ENCODE assay signal across 8 mouse cellular contexts in genomic region chr9:119002267-119002666, GRCm38 (mm10). TPM values are rescaled to one million over a fixed set of nuclear protein-coding genes. Genes with fewer than 3 reads are reported as not detected.
DNase-seq lines count a peak whose midpoint lies in the region; ATAC-seq and TF ChIP-seq lines count a peak whose summit lies in the region.

No protein-coding gene starts in this region.

- TF ChIP-seq EP300 in stomach, postnatal 0 days (optimal IDR thresholded peaks at IDR 0.05): no peak

- peak; percentile 68 for DNase-seq in kidney, adult 2 months
- no peak for DNase-seq in kidney, adult 8-10 months
- DNase-seq in heart, postnatal 25 days (ENCODE audit: low spot score): peak; percentile 32
- no peak for DNase-seq in stomach, postnatal 0 days (ENCODE audit: low spot score)
- no peak for DNase-seq in frontal cortex, adult 2 months (ENCODE audit: extremely low spot score in 1 of 2, low spot score in 1 of 2)
- DNase-seq in spleen, adult 18-20 months: no peak
- no peak for DNase-seq in midbrain, embryonic 10.5 days (ENCODE audit: low spot score)

- H3K4me1 ChIP-seq in kidney, adult 2 months (ENCODE audit: control insufficient read depth, insufficient read depth, low read length): peaks cover 26% of the 10 kb centered on the region
- H3K4me1 ChIP-seq in liver, embryonic 12.5 days: peaks cover 59% of the 10 kb centered on the region
- H3K4me1 ChIP-seq in stomach, postnatal 0 days (replicated peaks; ENCODE audit: control insufficient read depth, insufficient read depth): 0 out of 2 replicates have a peak, but pooled peaks cover 4% of the 10 kb centered on the region
- peaks cover 10% of the 10 kb centered on the region for H3K4me1 ChIP-seq in midbrain, embryonic 10.5 days

- peak overlapping the region; percentile 61 for H3K27ac ChIP-seq in kidney, adult 2 months (ENCODE audit: insufficient read depth, low read depth, low read length)
- peak overlapping the region; percentile 55 for H3K27ac ChIP-seq in liver, embryonic 12.5 days
- peak overlapping the region; percentile 53; the same call in 1 of the 2 replicates for H3K27ac ChIP-seq in stomach, postnatal 0 days (replicated peaks)
- H3K27ac ChIP-seq in midbrain, embryonic 10.5 days (replicated peaks): no peak overlapping the region

- no peak overlapping the region for H3K9ac ChIP-seq in liver, embryonic 12.5 days
- no peak overlapping the region for H3K9ac ChIP-seq in stomach, postnatal 0 days (ENCODE audit: low read length)

- H3K27me3 ChIP-seq in kidney, adult 2 months (replicated peaks; ENCODE audit: control insufficient read depth, insufficient read depth, low read length): no peaks in the 10 kb centered on the region
- H3K27me3 ChIP-seq in liver, embryonic 12.5 days (replicated peaks): no peaks in the 10 kb centered on the region
- no peaks in the 10 kb centered on the region for H3K27me3 ChIP-seq in stomach, postnatal 0 days (ENCODE audit: control insufficient read depth, insufficient read depth, low read length)
- H3K27me3 ChIP-seq in midbrain, embryonic 10.5 days (ENCODE audit: low read depth, poor library complexity, severe bottlenecking): no peaks in the 10 kb centered on the region

- TF ChIP-seq POLR2A in kidney, adult 2 months (IDR thresholded peaks at IDR 0.05; ENCODE audit: low read depth, low read length): no peak

- ATAC-seq in liver, embryonic 12.5 days: peak; percentile 39; the same call in 1 of the 2 replicates
- ATAC-seq in stomach, postnatal 0 days (ENCODE audit: low FRiP score, low TSS enrichment): 0 out of 2 replicates have a peak, but pooled peaks have one; percentile 45

- peak overlapping the region; percentile 3 for H3K4me2 ChIP-seq in liver, embryonic 12.5 days
- H3K4me2 ChIP-seq in stomach, postnatal 0 days (replicated peaks; ENCODE audit: low read depth): no peak overlapping the region; the same call in 1 of the 2 replicates

- no peaks in the 10 kb centered on the region for H3K36me3 ChIP-seq in kidney, adult 2 months (ENCODE audit: control insufficient read depth, insufficient read depth, low read length)
- peaks cover 8% of the 10 kb centered on the region; the same call in 1 of the 2 replicates for H3K36me3 ChIP-seq in liver, embryonic 12.5 days
- no peaks in the 10 kb centered on the region for H3K36me3 ChIP-seq in stomach, postnatal 0 days (ENCODE audit: control insufficient read depth, insufficient read depth, low read length)
- no peaks in the 10 kb centered on the region for H3K36me3 ChIP-seq in midbrain, embryonic 10.5 days

- TF ChIP-seq CTCF in kidney, adult 2 months (conservative IDR thresholded peaks at IDR 0.05; ENCODE audit: insufficient read depth, insufficient read length, low read depth, low read length): no peak
- TF ChIP-seq CTCF in stomach, postnatal 0 days (IDR thresholded peaks at IDR 0.05; ENCODE audit: low read depth): 0 out of 2 replicates have a peak, but pooled peaks have one; percentile 5

- H3K9me3 ChIP-seq in liver, embryonic 12.5 days (replicated peaks): no peaks in the 10 kb centered on the region
- H3K9me3 ChIP-seq in stomach, postnatal 0 days (ENCODE audit: control insufficient read depth, low read length): no peaks in the 10 kb centered on the region
- no peaks in the 10 kb centered on the region for H3K9me3 ChIP-seq in midbrain, embryonic 10.5 days (replicated peaks)

- 46% methylated on average over 17 of the region's 17 CpGs for WGBS in kidney, adult 2 months
- 15% methylated on average over 17 of the region's 17 CpGs for WGBS in liver, embryonic 12.5 days (ENCODE audit: insufficient replicate concordance)
- 28% methylated on average over 17 of the region's 17 CpGs for WGBS in stomach, postnatal 0 days
- 84% methylated on average over 17 of the region's 17 CpGs for WGBS in midbrain, embryonic 10.5 days

- intact Hi-C loops in heart, postnatal 25 days (cut with DNase I): no loop called here

- H3K4me3 ChIP-seq in kidney, adult 2 months (ENCODE audit: insufficient read depth, low read depth, low read length): 0 out of 2 replicates have a peak overlapping the region, but pooled peaks have one; percentile 3
- no peak overlapping the region for H3K4me3 ChIP-seq in liver, embryonic 12.5 days
- H3K4me3 ChIP-seq in stomach, postnatal 0 days (ENCODE audit: low read depth, low read length): no peak overlapping the region
- no peak overlapping the region for H3K4me3 ChIP-seq in midbrain, embryonic 10.5 days

RNA-seq across cellular contexts. Expression of gene Vill, which starts 50.3 kb away (rescaled TPM):
- 48.5 and 73.9 TPM in 2 replicates for polyA plus RNA-seq in kidney, adult 2 months (2012; rRNA removed)
- total RNA-seq in heart, postnatal 25 days (2021): 1 to 10 TPM in 1 of 2 experiments, under 1 TPM in 1; 0.52 to 1.2 TPM
- polyA plus RNA-seq in liver, embryonic 12.5 days (2016; fragmentation: Nextera tagmentation; extraction: Ambion mirVana): 12.1 and 12.7 TPM in 2 replicates
- 55.0 and 61.3 TPM in 2 replicates for polyA plus RNA-seq in stomach, postnatal 0 days (2015; fragmentation: Nextera tagmentation; extraction: Ambion mirVana)
- 9.1 and 10.1 TPM in 2 replicates for polyA plus RNA-seq in frontal cortex, adult 2 months (2012; rRNA removed)
- polyA plus RNA-seq in midbrain, embryonic 10.5 days (2016; fragmentation: Nextera tagmentation; extraction: Ambion mirVana): 10.5 and 11.3 TPM in 2 replicates

Comparison
In these comparisons a context has a peak if more than half of its experiments do, and no peak if none do; other contexts are left out.
1. DNase-seq: peak in kidney, adult 2 months (single experiment) and heart, postnatal 25 days (single experiment); none in kidney, adult 8-10 months (0 of 2), stomach, postnatal 0 days (single experiment), frontal cortex, adult 2 months (0 of 2), spleen, adult 18-20 months (0 of 2) and midbrain, embryonic 10.5 days (single experiment).